Mouse (Mus musculus) ES-E14 (cell line): ENCODE results near the gene Syp. TPM values are rescaled to one million over a fixed set of nuclear protein-coding genes. Genes with fewer than 3 reads are reported as not detected.

Experiments
- DNase-seq: peaks from one replicate; pipeline ENCODE4 v3.0.0-alpha.2; 2013; ENCODE audit warnings: low read depth, low spot score
- H3K27ac ChIP-seq: 2 replicates; pipeline ENCODE4 v1.5.1; 2012; ENCODE audit warnings: low read depth, mild to moderate bottlenecking, low read length, moderate library complexity, mixed read lengths; ENCODE audit not compliant: poor library complexity, insufficient read depth, severe bottlenecking
- H3K36me3 ChIP-seq: 2 replicates; pipeline ENCODE4 v1.6.1; 2012; ENCODE audit warnings: mild to moderate bottlenecking, low read length, moderate library complexity, mixed read lengths; ENCODE audit not compliant: control insufficient read depth, poor library complexity, insufficient read depth, severe bottlenecking
- H3K4me1 ChIP-seq, 2 experiments: fragments of 150-350 bp in 1 of 2; sonication (generic) in 1 of 2; 2 replicates each; pipeline ENCODE4 v1.6.1; 2012; ENCODE audit warnings: low read length in 2 of 2, mild to moderate bottlenecking in 1 of 2, mixed read lengths in 1 of 2; ENCODE audit not compliant: control insufficient read depth in 2 of 2, insufficient read depth in 2 of 2, poor library complexity in 1 of 2
- H3K4me3 ChIP-seq, 2 experiments: fragments of 150-350 bp in 1 of 2; sonication (generic) in 1 of 2; 2 replicates each; pipeline ENCODE4 v1.5.1; 2012; ENCODE audit warnings: low read length in 2 of 2, low read depth in 1 of 2, mild to moderate bottlenecking in 1 of 2, mixed read lengths in 1 of 2; ENCODE audit not compliant: insufficient read depth in 1 of 2, poor library complexity in 1 of 2, severe bottlenecking in 1 of 2
- H3K9ac ChIP-seq: 2 replicates; pipeline ENCODE4 v1.6.1; 2012; ENCODE audit warnings: low read depth, mild to moderate bottlenecking, low read length, mixed read lengths; ENCODE audit not compliant: poor library complexity, insufficient read depth, severe bottlenecking
- H3K9me3 ChIP-seq: fragments of 150-350 bp; sonication (generic); 2 replicates; pipeline ENCODE4 v1.6.1; 2012; ENCODE audit warnings: low read depth, mild to moderate bottlenecking, low read length; ENCODE audit not compliant: control insufficient read depth, insufficient read depth
- CHD2 ChIP-seq: IDR thresholded peaks from 2 replicates; pipeline ENCODE4 v1.6.1; 2014; ENCODE audit warnings: mild to moderate bottlenecking, low read depth, low read length, inconsistent platforms
- HCFC1 ChIP-seq: IDR thresholded peaks from 2 replicates; pipeline ENCODE4 v1.6.1; 2012; ENCODE audit warnings: low read length, inconsistent platforms, borderline replicate concordance; ENCODE audit not compliant: insufficient read depth
- MAFK ChIP-seq: IDR thresholded peaks from 2 replicates; pipeline ENCODE4 v1.6.1; 2014; ENCODE audit warnings: mild to moderate bottlenecking, low read depth, low read length, inconsistent platforms; ENCODE audit not compliant: insufficient read depth
- ZC3H11A ChIP-seq: IDR thresholded peaks from 2 replicates; pipeline ENCODE4 v1.6.1; 2012; ENCODE audit warnings: low read depth, mild to moderate bottlenecking, inconsistent platforms, low read length, borderline replicate concordance
- ZNF384 ChIP-seq: IDR thresholded peaks from 2 replicates; pipeline ENCODE4 v1.6.1; 2012; ENCODE audit warnings: low read depth, low read length, inconsistent platforms
- in situ Hi-C, 2 experiments: fragments of 600-800 bp; cut with MboI; formaldehyde crosslinking; loops; one replicate each; pipeline ENCODE4 v1.15.1; 2025; ENCODE audit warnings: low sequenced_read_pairs in 2 of 2, inconsistent platforms in 1 of 2; ENCODE audit not compliant: unreplicated experiment in 2 of 2
- total RNA-seq: library from RNA; depleted of rRNA; stranded (reverse); fragments of 300-350 nt; gene quantifications from 2 replicates; pipeline ENCODE4 v1.2.3, GENCODE M21; 2012

Syp gene
- total RNA-seq, 1 experiment, result 1.6 TPM

- no peak for DNase-seq
- in situ Hi-C loops, result no loop called here
- H3K27ac ChIP-seq, result no peak overlapping the region
- no peak overlapping the region for H3K9ac ChIP-seq
- no peaks in the 10 kb centered on the region for H3K36me3 ChIP-seq
- no peaks in the 10 kb centered on the region for H3K9me3 ChIP-seq
- H3K4me1 ChIP-seq, result no peaks in the 10 kb centered on the region
- H3K4me3 ChIP-seq, result no peak overlapping the region
- TF ChIP-seq ZNF384 (no peak), ZC3H11A (no peak), CHD2 (no peak), HCFC1 (no peak), MAFK (no peak)
Measured at GRCm38 (mm10) chrX:7617889-7618551, 20.3 kb upstream of the Syp start.

DNA sequence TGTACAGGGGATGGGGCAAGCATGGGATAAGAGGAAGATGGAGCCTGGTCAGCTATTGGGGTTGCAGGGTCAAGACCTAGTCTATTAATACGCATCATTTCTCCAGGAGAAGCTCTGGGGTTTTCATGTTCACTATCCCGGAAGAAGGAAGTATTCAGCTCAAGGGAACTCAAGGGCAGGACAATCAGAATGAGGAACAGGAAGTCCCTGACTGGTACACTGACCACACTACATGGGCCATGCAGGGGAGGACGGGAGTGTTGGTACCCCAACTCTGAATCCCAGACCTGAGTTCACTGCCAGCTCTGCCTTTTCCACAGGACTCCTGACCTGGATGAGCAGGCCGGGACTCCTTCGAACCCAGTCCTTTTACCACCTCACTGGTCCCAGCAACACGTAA is 5.7 kb upstream of the Syp start:
- no peaks in the 10 kb centered on the region for H3K4me1 ChIP-seq
- no peak for DNase-seq
- no peak overlapping the region for H3K27ac ChIP-seq
- H3K9me3 ChIP-seq, result no peaks in the 10 kb centered on the region
- no peak for TF ChIP-seq CHD2
- TF ChIP-seq MAFK, result no peak
- TF ChIP-seq HCFC1, result no peak
- TF ChIP-seq ZC3H11A, result no peak
- no peak for TF ChIP-seq ZNF384
- in situ Hi-C loops, result no loop called here
- no peak overlapping the region for H3K4me3 ChIP-seq
- H3K9ac ChIP-seq, result no peak overlapping the region
- H3K36me3 ChIP-seq, result no peaks in the 10 kb centered on the region

DNA sequence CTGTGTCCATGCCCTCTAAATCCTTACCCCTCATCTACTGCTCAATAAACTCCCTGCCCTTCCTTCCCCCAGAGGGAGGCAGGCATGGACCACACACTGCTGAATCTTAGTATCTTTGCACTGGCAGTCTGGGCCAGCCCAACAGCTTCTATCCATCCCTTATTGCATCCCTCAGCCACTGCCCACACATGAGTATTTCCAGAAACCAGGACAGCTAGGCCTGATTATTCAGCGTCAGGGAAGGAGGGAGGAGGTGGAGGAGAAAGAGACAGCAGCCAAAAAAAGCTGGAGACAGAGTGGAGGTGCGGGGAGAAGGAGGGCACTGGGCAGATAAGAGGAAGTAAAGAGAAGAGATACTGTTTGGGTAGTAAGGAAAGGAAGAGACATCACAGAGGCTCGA is 3.2 kb upstream of the Syp start:
- H3K9ac ChIP-seq, result no peak overlapping the region

GRCm38 (mm10) chrX:7639536-7640325 is 1.5 kb downstream of the Syp start:
- Histone ChIP-seq H3K9ac (no peak overlapping the region), H3K4me1 (peaks cover 0 to 6% of the 10 kb centered on the region in 2 experiments; a peak in 1 of 4 replicates), H3K4me3 (no peak overlapping the region), H3K36me3 (no peaks in the 10 kb centered on the region), H3K27ac (no peak overlapping the region), H3K9me3 (no peaks in the 10 kb centered on the region)
- in situ Hi-C loops, result no loop called here
- DNase-seq, result no peak
- TF ChIP-seq CHD2, result no peak
- no peak for TF ChIP-seq MAFK
- TF ChIP-seq HCFC1, result no peak
- TF ChIP-seq ZNF384, result no peak
- no peak for TF ChIP-seq ZC3H11A

More for the DNA sequence above, 3.2 kb upstream of the Syp start:
- H3K4me1 ChIP-seq, result peaks cover 0 to 6% of the 10 kb centered on the region in 2 experiments; a peak in 1 of 4 replicates
- in situ Hi-C loops, result no loop called here
- H3K4me3 ChIP-seq, result no peak overlapping the region
- no peaks in the 10 kb centered on the region for H3K9me3 ChIP-seq
- H3K27ac ChIP-seq, result no peak overlapping the region
- no peak for DNase-seq
- no peaks in the 10 kb centered on the region for H3K36me3 ChIP-seq
- TF ChIP-seq ZNF384, result no peak
- no peak for TF ChIP-seq CHD2
- no peak for TF ChIP-seq ZC3H11A
- TF ChIP-seq HCFC1, result no peak
- TF ChIP-seq MAFK, result no peak
